Mouse (Mus musculus): ENCODE data around the gene Dnmt3l. TPM values are rescaled to one million over a fixed set of nuclear protein-coding genes. Genes with fewer than 3 reads are reported as not detected.

Dnmt3l gene
- polyA plus RNA-seq, 1 experiment from 2014 or later, result 1.2 TPM

DNA sequence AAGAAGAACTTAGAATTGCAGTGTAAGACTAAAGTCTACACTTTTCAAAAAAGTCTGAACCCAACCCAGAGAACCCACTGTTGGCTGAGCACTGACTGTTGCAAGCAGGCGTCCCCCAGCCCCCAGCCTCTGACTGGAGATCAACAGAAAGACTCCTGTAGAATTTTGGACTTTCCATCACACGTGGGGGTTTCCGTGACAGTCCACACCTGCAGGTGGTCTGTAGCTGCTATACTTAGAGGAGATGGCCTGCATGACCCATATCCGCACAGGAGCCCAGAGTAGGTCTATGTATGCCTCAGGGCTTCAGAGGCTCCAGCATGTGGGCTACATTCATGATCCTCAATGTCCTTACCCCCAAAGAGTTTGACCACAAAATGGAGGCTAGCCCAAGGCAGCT, 4.6 kb downstream of the Dnmt3l start:
- H3K27me3 ChIP-seq (ENCODE audit: insufficient read depth, low read length), result no peaks in the 10 kb centered on the region
- WGBS, result 81% methylated on average over 4 of the region's 4 CpGs
- H3K9ac ChIP-seq (replicated peaks; ENCODE audit: low read length), result no peak overlapping the region
- H3K4me1 ChIP-seq (ENCODE audit: insufficient read depth, low read length), result peaks cover 8% of the 10 kb centered on the region
- no peak overlapping the region for H3K4me3 ChIP-seq (ENCODE audit: low read length)
- H3K4me2 ChIP-seq (replicated peaks; ENCODE audit: low read depth, low read length), result no peak overlapping the region
- H3K36me3 ChIP-seq (ENCODE audit: insufficient read depth, low read length), result no peaks in the 10 kb centered on the region
- H3K9me3 ChIP-seq (ENCODE audit: low read length), result no peaks in the 10 kb centered on the region
- no peak overlapping the region for H3K27ac ChIP-seq (ENCODE audit: low read length)
- ATAC-seq (ENCODE audit: low FRiP score, low TSS enrichment), result no peak

DNA sequence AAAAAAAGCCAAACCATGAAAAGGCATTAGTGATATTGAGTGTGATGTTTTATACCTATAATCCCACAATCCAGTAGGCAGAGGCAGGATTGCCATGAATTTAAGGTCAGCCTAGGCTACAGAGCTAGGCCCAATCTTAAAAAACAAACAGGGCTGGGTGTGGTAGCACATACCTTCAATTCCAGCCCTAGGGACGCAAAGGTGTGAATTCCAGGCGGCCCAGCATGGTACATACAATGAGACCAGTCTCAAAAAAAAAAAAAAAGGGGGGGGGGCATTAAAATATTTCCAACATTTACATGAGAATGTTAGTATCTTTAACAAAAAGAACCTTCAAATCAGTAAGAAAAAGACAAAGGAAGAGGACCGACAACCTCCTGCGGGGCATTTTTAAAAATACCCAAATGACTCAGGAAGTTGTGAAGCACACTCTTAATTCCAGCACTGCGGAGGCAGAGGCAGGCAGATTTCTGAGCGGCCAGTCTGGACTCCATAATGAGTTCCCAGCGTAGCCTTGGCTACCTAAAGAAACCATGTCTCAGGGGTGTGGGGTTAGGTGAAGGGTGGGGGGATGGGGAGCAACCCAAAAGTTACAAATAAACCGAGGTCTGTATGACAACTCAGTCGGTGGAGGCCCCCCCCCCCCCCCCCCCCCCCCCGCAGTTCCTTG, 6.4 kb downstream of the Dnmt3l start:
- WGBS, result 84% methylated on average over 9 of the region's 10 CpGs
- no peak overlapping the region for H3K27ac ChIP-seq (ENCODE audit: low read length)
- no peak overlapping the region for H3K9ac ChIP-seq (replicated peaks; ENCODE audit: low read length)
- H3K36me3 ChIP-seq (ENCODE audit: insufficient read depth, low read length), result no peaks in the 10 kb centered on the region
- no peak overlapping the region for H3K4me2 ChIP-seq (replicated peaks; ENCODE audit: low read depth, low read length)
- no peaks in the 10 kb centered on the region for H3K9me3 ChIP-seq (ENCODE audit: low read length)
- H3K27me3 ChIP-seq (ENCODE audit: insufficient read depth, low read length), result no peaks in the 10 kb centered on the region
- no peak overlapping the region for H3K4me3 ChIP-seq (ENCODE audit: low read length)
- no peak for ATAC-seq (ENCODE audit: low FRiP score, low TSS enrichment)
- peaks cover 6% of the 10 kb centered on the region for H3K4me1 ChIP-seq (ENCODE audit: insufficient read depth, low read length)

DNA sequence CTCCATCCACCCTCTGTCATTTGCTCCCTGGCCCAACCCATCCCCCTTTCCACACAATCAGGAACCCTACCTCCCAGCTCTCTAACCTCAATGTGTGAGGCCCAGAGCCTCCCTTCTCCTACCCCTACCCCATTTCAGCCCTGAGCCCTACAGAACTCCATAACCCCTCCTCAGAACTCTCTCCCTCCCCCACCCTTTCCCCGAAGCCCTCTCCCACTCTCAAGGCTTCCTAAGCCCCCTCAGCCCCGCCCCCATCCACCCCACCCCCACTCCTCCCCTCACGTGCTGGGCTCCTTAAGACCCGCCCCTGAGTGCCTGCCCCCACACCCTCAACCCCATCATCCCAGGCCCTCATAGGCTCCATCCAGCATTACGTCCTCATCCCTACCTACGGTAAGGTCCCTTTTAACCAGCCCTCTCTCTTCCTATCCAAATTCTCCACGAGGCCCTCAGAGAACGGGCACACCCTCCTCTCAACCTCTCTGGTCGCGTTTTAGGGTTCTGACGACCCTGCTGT, 7.8 kb downstream of the Dnmt3l start:
- Histone ChIP-seq H3K4me3 (ENCODE audit: low read length) (no peak overlapping the region), H3K27me3 (ENCODE audit: insufficient read depth, low read length) (no peaks in the 10 kb centered on the region), H3K27ac (ENCODE audit: low read length) (no peak overlapping the region), H3K4me1 (ENCODE audit: insufficient read depth, low read length) (no peaks in the 10 kb centered on the region), H3K4me2 (replicated peaks; ENCODE audit: low read depth, low read length) (no peak overlapping the region), H3K9ac (replicated peaks; ENCODE audit: low read length) (no peak overlapping the region), H3K9me3 (ENCODE audit: low read length) (no peaks in the 10 kb centered on the region), H3K36me3 (ENCODE audit: insufficient read depth, low read length) (no peaks in the 10 kb centered on the region)
- WGBS, result 56% methylated on average over 11 of the region's 11 CpGs
- no peak for ATAC-seq (ENCODE audit: low FRiP score, low TSS enrichment)

DNA sequence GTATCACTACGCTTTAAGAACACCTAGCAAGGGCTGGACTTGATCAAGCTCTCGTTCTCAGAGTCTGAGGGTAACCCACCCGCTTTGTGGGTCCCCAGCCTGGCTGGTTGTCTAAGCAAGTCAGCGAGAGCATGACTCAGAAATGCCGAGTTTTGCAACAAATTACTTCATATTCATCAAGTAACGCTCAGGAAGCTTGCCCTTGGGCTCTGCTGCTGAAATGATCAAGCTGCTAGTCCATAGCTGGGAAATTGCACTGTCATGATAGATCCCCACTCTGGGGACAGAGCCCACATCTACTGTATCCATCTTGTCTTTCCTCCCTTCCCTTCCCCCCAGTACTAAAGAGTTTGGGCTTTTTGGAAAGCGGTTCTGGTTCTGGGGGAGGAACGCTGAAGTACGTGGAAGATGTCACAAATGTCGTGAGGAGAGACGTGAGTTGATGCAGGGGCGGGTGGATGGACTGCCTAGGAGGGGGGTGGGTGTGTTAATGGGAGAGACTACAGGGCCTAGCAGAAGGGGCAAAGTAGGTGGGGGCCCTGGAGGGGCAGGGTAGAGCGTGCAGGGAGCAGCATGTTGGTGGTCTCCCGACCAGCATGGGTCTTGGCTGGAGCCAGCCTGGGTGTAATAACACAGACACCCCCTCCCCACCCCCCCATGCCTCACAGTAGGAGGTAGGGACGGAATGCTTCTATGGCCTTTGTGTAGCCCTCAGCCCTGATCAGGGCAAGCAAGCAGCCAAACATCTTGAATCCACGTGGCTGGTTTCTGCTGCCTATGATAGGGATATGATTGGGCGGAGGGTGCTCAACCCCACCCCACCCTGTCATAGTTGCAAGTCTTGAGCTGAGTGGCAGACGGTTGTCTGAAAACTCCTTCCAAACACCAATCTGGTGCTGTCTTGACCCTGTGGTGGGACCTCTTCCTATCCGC, 13.2 kb downstream of the Dnmt3l start:
- no peaks in the 10 kb centered on the region for H3K36me3 ChIP-seq (ENCODE audit: insufficient read depth, low read length)
- no peaks in the 10 kb centered on the region for H3K9me3 ChIP-seq (ENCODE audit: low read length)
- 69% methylated on average over 19 of the region's 19 CpGs for WGBS
- H3K4me2 ChIP-seq (replicated peaks; ENCODE audit: low read depth, low read length), result no peak overlapping the region
- no peak overlapping the region for H3K27ac ChIP-seq (ENCODE audit: low read length)
- no peak overlapping the region for H3K4me3 ChIP-seq (ENCODE audit: low read length)
- H3K4me1 ChIP-seq (ENCODE audit: insufficient read depth, low read length), result no peaks in the 10 kb centered on the region
- no peak overlapping the region for H3K9ac ChIP-seq (replicated peaks; ENCODE audit: low read length)
- ATAC-seq (ENCODE audit: low FRiP score, low TSS enrichment), result peak; percentile 54; the same call in 1 of the 2 replicates
- no peaks in the 10 kb centered on the region for H3K27me3 ChIP-seq (ENCODE audit: insufficient read depth, low read length)

DNA sequence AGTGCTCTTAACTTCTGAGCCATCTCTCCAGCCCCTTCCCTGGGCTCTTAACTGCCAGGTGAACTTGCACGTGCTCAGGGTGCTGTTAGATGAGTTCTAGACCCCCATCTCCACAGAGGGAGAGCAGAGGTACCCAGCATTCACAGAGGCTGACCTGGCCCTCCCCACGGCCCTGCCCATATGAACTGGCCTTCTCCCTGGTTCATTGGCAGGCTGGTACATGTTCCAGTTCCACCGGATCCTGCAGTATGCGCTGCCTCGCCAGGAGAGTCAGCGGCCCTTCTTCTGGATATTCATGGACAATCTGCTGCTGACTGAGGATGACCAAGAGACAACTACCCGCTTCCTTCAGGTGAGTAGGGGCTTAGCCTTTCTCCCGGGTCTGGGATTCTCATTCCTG, 15.3 kb downstream of the Dnmt3l start:
- Histone ChIP-seq H3K4me2 (replicated peaks; ENCODE audit: low read depth, low read length) (no peak overlapping the region), H3K27ac (ENCODE audit: low read length) (no peak overlapping the region), H3K4me1 (ENCODE audit: insufficient read depth, low read length) (no peaks in the 10 kb centered on the region), H3K9me3 (ENCODE audit: low read length) (no peaks in the 10 kb centered on the region), H3K4me3 (ENCODE audit: low read length) (no peak overlapping the region), H3K9ac (replicated peaks; ENCODE audit: low read length) (no peak overlapping the region), H3K27me3 (ENCODE audit: insufficient read depth, low read length) (no peaks in the 10 kb centered on the region), H3K36me3 (ENCODE audit: insufficient read depth, low read length) (no peaks in the 10 kb centered on the region)
- 87% methylated on average over 8 of the region's 8 CpGs for WGBS
- ATAC-seq (ENCODE audit: low FRiP score, low TSS enrichment), result no peak

DNA sequence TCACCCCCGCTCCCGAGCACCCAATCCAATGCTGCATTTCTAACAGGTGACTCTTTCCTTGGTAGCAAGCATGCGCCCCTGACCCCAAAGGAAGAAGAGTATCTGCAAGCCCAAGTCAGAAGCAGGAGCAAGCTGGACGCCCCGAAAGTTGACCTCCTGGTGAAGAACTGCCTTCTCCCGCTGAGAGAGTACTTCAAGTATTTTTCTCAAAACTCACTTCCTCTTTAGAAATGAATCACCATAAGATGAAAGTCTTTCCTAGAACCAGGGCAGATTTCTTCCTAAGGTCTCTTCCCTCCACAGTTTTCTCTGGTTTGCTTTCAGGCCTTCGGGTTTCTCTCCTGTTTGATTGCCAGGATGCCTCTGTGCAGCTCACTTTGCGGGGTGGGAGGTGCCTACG, 21.4 kb downstream of the Dnmt3l start:
- Histone ChIP-seq H3K27me3 (ENCODE audit: insufficient read depth, low read length) (peaks cover 7% of the 10 kb centered on the region; the same call in 1 of the 2 replicates), H3K9me3 (ENCODE audit: low read length) (no peaks in the 10 kb centered on the region), H3K27ac (ENCODE audit: low read length) (no peak overlapping the region), H3K4me2 (replicated peaks; ENCODE audit: low read depth, low read length) (no peak overlapping the region), H3K9ac (replicated peaks; ENCODE audit: low read length) (no peak overlapping the region), H3K36me3 (ENCODE audit: insufficient read depth, low read length) (no peaks in the 10 kb centered on the region), H3K4me3 (ENCODE audit: low read length) (no peak overlapping the region), H3K4me1 (ENCODE audit: insufficient read depth, low read length) (no peaks in the 10 kb centered on the region)
- WGBS, result 81% methylated on average over 9 of the region's 9 CpGs
- no peak for ATAC-seq (ENCODE audit: low FRiP score, low TSS enrichment)

DNA sequence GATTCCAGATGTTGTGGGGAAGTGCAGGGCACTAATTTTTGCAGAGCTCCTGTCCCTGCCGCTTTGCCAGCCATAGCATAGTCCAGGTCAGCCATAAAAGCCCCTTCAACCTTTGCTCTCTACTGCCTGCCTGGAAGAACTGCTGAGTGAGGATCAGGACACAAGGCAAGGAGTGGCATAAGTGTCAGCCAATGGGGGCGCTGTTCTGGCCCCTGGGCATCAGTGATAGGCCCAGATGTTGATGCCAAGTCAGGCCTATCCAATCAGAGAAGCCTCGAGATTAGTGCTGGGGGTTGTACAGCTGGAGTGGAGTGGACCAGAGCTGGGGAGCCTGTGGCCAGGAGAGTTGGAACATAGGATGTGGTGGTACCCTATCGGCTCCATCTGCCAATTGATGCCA, 25.5 kb downstream of the Dnmt3l start:
- no peaks in the 10 kb centered on the region for H3K36me3 ChIP-seq (ENCODE audit: insufficient read depth, low read length)
- H3K4me2 ChIP-seq (replicated peaks; ENCODE audit: low read depth, low read length), result no peak overlapping the region
- H3K9me3 ChIP-seq (ENCODE audit: low read length), result no peaks in the 10 kb centered on the region
- H3K9ac ChIP-seq (replicated peaks; ENCODE audit: low read length), result no peak overlapping the region
- no peak overlapping the region for H3K4me3 ChIP-seq (ENCODE audit: low read length)
- 43% methylated on average over 4 of the region's 4 CpGs for WGBS
- H3K27me3 ChIP-seq (ENCODE audit: insufficient read depth, low read length), result peaks cover 7% of the 10 kb centered on the region; the same call in 1 of the 2 replicates
- H3K4me1 ChIP-seq (ENCODE audit: insufficient read depth, low read length), result peaks cover 9% of the 10 kb centered on the region; the same call in 1 of the 2 replicates
- ATAC-seq (ENCODE audit: low FRiP score, low TSS enrichment), result no peak
- H3K27ac ChIP-seq (ENCODE audit: low read length), result no peak overlapping the region

DNA sequence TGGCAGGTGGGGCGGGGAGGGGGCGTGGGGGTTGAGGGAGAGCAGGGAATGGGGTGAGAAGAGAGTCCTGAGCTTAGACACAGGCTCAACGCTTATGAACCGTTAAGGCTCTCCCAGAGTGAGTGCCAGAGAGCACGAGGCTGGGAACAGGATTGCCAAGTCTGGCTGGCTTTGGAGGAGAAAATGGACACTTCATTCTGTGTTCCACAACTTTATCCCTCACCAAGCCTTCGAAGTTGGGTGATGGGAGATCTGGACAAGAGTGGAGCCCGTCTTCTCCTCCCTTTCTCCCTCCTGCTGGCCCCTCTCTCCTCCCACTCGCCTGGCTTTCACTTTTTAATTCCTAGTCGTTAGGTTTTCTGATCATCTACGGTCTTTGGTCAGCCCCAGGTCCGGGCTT, 26.8 kb downstream of the Dnmt3l start:
- ATAC-seq (ENCODE audit: low FRiP score, low TSS enrichment), result no peak
- H3K9ac ChIP-seq (replicated peaks; ENCODE audit: low read length), result 0 out of 2 replicates have a peak overlapping the region, but pooled peaks have one; percentile 43

DNA sequence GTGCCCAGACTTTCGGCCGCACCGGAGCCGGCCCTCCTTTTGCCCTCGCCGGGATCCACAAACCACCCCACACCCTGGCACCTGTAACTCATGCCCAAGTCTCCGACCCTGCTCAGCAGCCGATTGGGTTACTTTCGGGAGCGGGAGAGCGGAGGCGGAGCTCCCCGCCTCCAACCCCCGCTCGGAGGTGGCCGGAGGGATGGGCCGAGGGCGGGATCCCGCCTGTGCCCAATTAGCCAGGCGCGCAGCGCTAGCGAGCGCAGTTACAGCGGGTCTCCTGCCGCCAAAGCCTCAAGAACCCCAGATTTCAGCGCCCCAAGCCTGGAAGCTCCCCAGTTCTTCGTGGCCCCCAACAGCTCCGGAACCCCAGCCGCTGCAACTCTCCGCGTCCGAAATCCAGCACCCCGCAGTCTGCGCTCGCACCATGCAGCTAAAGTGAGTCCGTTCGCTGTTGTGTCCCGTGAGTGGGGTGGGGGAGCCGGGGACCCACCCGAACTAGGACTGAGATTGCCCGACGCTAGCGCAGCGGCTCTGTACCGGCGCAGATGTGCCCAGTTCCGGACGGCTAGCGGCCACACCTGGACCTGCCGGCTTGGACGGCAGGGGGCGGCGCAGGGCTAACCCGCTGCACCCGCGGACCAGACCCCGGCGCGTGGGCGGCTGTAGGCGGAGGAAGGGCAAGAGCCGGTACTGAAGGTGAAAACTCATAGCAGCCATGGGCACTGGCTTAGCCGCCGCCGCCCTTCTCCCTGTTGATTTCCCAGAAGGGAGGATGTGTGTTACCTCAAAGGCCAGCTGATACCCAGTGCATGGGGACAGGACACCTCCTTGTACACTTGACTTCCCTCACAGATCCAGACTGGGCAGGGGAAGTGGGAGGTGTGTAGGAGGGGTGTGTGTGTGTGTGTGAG, 27.6 kb downstream of the Dnmt3l start, which contains the start of gene Icosl:
Gene Icosl (plus strand): TSS at position 202 of the 911 bp plus-strand sequence.
- Histone ChIP-seq H3K4me2 (replicated peaks; ENCODE audit: low read depth, low read length) (peak within 1 kb of the TSS; percentile 90), H3K4me3 (ENCODE audit: low read length) (peak within 1 kb of the TSS; percentile 62), H3K9ac (replicated peaks; ENCODE audit: low read length) (peak within 1 kb of the TSS; percentile 68), H3K36me3 (ENCODE audit: insufficient read depth, low read length) (no peaks in the 10 kb centered on the region), H3K27ac (ENCODE audit: low read length) (0 out of 2 replicates have a peak within 1 kb of the TSS, but pooled peaks have one; percentile 11), H3K9me3 (ENCODE audit: low read length) (no peaks in the 10 kb centered on the region), H3K4me1 (ENCODE audit: insufficient read depth, low read length) (peaks cover 9% of the 10 kb centered on the region; the same call in 1 of the 2 replicates), H3K27me3 (ENCODE audit: insufficient read depth, low read length) (peaks cover 7% of the 10 kb centered on the region; the same call in 1 of the 2 replicates)
- under 1% methylated on average over 66 of the region's 66 CpGs for WGBS
- ATAC-seq (ENCODE audit: low FRiP score, low TSS enrichment), result peak; percentile 95

More for the DNA sequence above, 26.8 kb downstream of the Dnmt3l start:
- Histone ChIP-seq H3K4me1 (ENCODE audit: insufficient read depth, low read length) (peaks cover 9% of the 10 kb centered on the region; the same call in 1 of the 2 replicates), H3K27ac (ENCODE audit: low read length) (no peak overlapping the region), H3K4me3 (ENCODE audit: low read length) (peak overlapping the region; percentile 62), H3K9me3 (ENCODE audit: low read length) (no peaks in the 10 kb centered on the region), H3K4me2 (replicated peaks; ENCODE audit: low read depth, low read length) (peak overlapping the region; percentile 90), H3K27me3 (ENCODE audit: insufficient read depth, low read length) (peaks cover 7% of the 10 kb centered on the region; the same call in 1 of the 2 replicates), H3K36me3 (ENCODE audit: insufficient read depth, low read length) (no peaks in the 10 kb centered on the region)
- WGBS, result 15% methylated on average over 11 of the region's 11 CpGs
